Mouse (Mus musculus): ENCODE data around the gene Akap6. TPM values are rescaled to one million over a fixed set of nuclear protein-coding genes. Genes with fewer than 3 reads are reported as not detected.

The Akap6 gene
- polyA plus RNA-seq, 1 experiment from 2014 or later, result 0.11 TPM

DNA sequence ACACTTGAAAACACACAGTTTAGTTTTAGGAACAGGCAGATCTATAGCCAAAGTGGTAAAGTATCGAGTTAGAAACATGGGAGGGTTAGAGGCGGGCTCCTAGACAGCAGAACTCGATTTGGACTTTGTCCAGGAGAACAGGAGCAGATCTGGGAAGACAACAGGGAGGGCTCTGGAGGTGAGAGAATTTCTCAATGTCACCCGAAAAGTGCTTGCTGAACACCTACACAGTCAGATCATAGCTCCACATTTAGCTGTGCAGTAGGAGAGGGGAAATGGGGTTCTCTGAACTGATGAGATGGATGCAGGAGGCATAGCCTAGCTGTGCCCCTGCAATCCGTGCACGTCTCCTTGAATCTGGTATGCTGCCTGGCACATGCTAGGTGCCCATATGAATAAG, 315.4 kb downstream of the Akap6 start:
- Histone ChIP-seq H3K9me3 (replicated peaks; ENCODE audit: low read length) (no peaks in the 10 kb centered on the region), H3K9ac (ENCODE audit: low read depth, low read length) (no peak overlapping the region), H3K27ac (no peak overlapping the region), H3K4me3 (replicated peaks; ENCODE audit: low read depth, low read length) (no peak overlapping the region), H3K36me3 (ENCODE audit: insufficient read depth, low read length) (no peaks in the 10 kb centered on the region), H3K4me2 (ENCODE audit: low read length) (no peak overlapping the region), H3K27me3 (ENCODE audit: insufficient read depth, low read length) (no peaks in the 10 kb centered on the region), H3K4me1 (replicated peaks; ENCODE audit: insufficient read depth, low read length) (0 out of 2 replicates have a peak, but pooled peaks cover 4% of the 10 kb centered on the region)
- WGBS, result 82% methylated on average over 6 of the region's 6 CpGs
- no peak for TF ChIP-seq CTCF (IDR thresholded peaks at IDR 0.05; ENCODE audit: low read depth)
- ATAC-seq (replicated peaks; ENCODE audit: low FRiP score, low read depth), result no peak
- no peak for DNase-seq (ENCODE audit: low spot score)

DNA sequence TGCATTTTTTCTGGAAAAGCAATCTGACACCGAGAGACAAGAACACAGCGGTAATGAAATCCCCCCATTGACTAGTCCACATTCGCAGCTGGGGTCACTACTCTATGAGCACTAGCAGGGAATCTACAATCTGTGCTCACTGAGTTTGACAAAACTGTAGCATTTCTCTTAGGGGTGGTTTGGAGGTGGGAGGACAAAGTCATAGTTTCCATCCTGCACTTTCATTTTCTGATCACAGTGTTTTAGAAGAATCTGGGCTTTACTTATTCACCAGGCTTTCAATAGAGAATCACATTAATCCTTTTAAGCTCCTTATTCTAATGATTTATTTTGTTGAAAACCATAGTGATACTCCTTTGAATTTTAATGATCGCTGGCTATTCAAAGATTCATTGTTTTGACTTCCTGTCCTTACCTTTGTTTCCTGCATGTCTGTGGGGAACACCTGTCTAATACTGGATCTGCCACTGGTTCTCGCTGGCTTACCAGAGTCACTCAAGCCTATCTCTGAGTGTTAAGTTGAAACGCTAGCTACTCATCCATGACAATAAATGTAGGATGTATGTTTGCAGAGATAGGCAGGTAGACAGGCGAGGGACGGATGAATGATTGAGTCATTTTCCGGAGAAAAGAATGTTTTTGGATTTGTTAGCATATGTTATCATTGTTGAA, 325.5 kb downstream of the Akap6 start:
- no peaks in the 10 kb centered on the region for H3K36me3 ChIP-seq (ENCODE audit: insufficient read depth, low read length)
- 57% methylated on average over 9 of the region's 9 CpGs for WGBS
- H3K27ac ChIP-seq, result no peak overlapping the region
- H3K4me1 ChIP-seq (replicated peaks; ENCODE audit: insufficient read depth, low read length), result no peaks in the 10 kb centered on the region
- H3K4me2 ChIP-seq (ENCODE audit: low read length), result no peak overlapping the region
- H3K4me3 ChIP-seq (replicated peaks; ENCODE audit: low read depth, low read length), result no peak overlapping the region
- H3K27me3 ChIP-seq (ENCODE audit: insufficient read depth, low read length), result no peaks in the 10 kb centered on the region
- TF ChIP-seq CTCF (IDR thresholded peaks at IDR 0.05; ENCODE audit: low read depth), result no peak
- H3K9ac ChIP-seq (ENCODE audit: low read depth, low read length), result no peak overlapping the region
- ATAC-seq (replicated peaks; ENCODE audit: low FRiP score, low read depth) (no peak), DNase-seq (ENCODE audit: low spot score) (no peak)
- H3K9me3 ChIP-seq (replicated peaks; ENCODE audit: low read length), result no peaks in the 10 kb centered on the region

DNA sequence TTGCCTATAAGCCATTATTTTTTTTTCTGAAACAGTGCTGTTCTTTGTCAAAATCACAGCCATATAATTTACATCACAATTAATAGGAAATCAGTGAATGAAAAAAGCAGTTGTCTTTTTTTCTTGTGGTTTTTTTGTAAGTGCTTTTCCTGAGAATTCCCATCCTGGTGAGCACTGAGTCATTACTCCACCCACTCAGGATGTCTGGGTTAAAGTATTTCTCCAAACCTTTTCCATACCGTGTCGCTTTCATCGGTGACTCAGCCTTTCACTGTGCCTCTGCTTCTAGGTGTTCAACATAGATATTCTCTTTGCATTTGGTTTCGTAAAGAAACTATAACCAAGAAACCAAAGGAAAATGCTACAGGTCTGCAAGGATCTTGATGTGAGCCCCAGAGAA, 328.1 kb downstream of the Akap6 start:
- no peak for ATAC-seq (replicated peaks; ENCODE audit: low FRiP score, low read depth)
- Histone ChIP-seq H3K27me3 (ENCODE audit: insufficient read depth, low read length) (no peaks in the 10 kb centered on the region), H3K9ac (ENCODE audit: low read depth, low read length) (no peak overlapping the region), H3K4me3 (replicated peaks; ENCODE audit: low read depth, low read length) (no peak overlapping the region), H3K4me2 (ENCODE audit: low read length) (no peak overlapping the region), H3K36me3 (ENCODE audit: insufficient read depth, low read length) (no peaks in the 10 kb centered on the region), H3K27ac (no peak overlapping the region), H3K9me3 (replicated peaks; ENCODE audit: low read length) (no peaks in the 10 kb centered on the region), H3K4me1 (replicated peaks; ENCODE audit: insufficient read depth, low read length) (no peaks in the 10 kb centered on the region)
- DNase-seq (ENCODE audit: low spot score), result no peak
- TF ChIP-seq CTCF (IDR thresholded peaks at IDR 0.05; ENCODE audit: low read depth), result no peak
- 75% methylated on average over 4 of the region's 4 CpGs for WGBS

DNA sequence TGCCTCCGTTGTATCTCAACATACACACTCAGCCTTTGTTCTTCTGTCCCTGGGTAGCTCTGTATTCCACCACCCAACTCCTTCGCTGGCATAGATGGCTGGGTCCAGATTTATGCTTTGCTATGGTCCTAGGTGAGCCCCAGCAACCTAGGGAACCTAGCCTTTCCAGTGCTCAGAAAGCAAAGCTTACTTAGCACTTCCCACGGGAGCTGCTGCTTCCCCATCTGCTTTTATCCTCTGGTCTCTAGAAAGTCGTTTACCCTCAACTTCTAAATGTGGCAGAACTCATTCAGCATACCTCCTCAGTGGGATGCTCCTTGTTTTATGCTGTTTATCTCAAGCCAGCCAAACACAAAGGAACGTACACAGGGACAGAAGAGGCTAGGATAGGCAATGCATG, 329.7 kb downstream of the Akap6 start:
- no peak overlapping the region for H3K4me3 ChIP-seq (replicated peaks; ENCODE audit: low read depth, low read length)
- DNase-seq (ENCODE audit: low spot score) (no peak), ATAC-seq (replicated peaks; ENCODE audit: low FRiP score, low read depth) (no peak)
- no peak for TF ChIP-seq CTCF (IDR thresholded peaks at IDR 0.05; ENCODE audit: low read depth)
- 55% methylated on average over 5 of the region's 5 CpGs for WGBS
- H3K9ac ChIP-seq (ENCODE audit: low read depth, low read length), result no peak overlapping the region
- H3K27ac ChIP-seq, result no peak overlapping the region
- no peaks in the 10 kb centered on the region for H3K9me3 ChIP-seq (replicated peaks; ENCODE audit: low read length)
- H3K36me3 ChIP-seq (ENCODE audit: insufficient read depth, low read length), result no peaks in the 10 kb centered on the region
- H3K4me2 ChIP-seq (ENCODE audit: low read length), result no peak overlapping the region
- H3K27me3 ChIP-seq (ENCODE audit: insufficient read depth, low read length), result no peaks in the 10 kb centered on the region
- H3K4me1 ChIP-seq (replicated peaks; ENCODE audit: insufficient read depth, low read length), result 0 out of 2 replicates have a peak, but pooled peaks cover 5% of the 10 kb centered on the region

DNA sequence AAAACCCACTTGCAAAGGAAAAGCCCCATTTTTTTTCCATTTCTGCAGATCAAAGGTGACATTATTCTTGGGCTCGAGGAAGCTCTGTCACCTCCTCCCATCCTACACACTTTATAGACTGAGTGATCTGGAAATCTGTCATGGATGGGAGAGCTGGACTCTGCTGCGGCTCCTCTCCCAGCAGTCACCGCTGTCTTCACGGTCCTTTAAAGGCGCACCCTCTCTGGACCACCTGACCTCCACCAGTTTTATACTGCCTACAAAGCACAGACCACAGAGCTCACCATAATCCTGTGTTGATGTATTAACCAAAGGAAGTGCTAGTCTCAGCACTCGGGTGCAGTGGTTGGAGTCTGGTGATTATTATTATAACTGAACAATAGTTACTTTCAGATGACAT, 330.7 kb downstream of the Akap6 start:
- WGBS, result 45% methylated on average over 6 of the region's 6 CpGs
- Histone ChIP-seq H3K4me3 (replicated peaks; ENCODE audit: low read depth, low read length) (no peak overlapping the region), H3K9ac (ENCODE audit: low read depth, low read length) (no peak overlapping the region), H3K36me3 (ENCODE audit: insufficient read depth, low read length) (no peaks in the 10 kb centered on the region), H3K27ac (no peak overlapping the region), H3K4me2 (ENCODE audit: low read length) (no peak overlapping the region), H3K9me3 (replicated peaks; ENCODE audit: low read length) (no peaks in the 10 kb centered on the region), H3K4me1 (replicated peaks; ENCODE audit: insufficient read depth, low read length) (0 out of 2 replicates have a peak, but pooled peaks cover 5% of the 10 kb centered on the region), H3K27me3 (ENCODE audit: insufficient read depth, low read length) (no peaks in the 10 kb centered on the region)
- DNase-seq (ENCODE audit: low spot score) (no peak), ATAC-seq (replicated peaks; ENCODE audit: low FRiP score, low read depth) (peak; percentile 73; the same call in 1 of the 2 replicates)
- TF ChIP-seq CTCF (IDR thresholded peaks at IDR 0.05; ENCODE audit: low read depth), result no peak

DNA sequence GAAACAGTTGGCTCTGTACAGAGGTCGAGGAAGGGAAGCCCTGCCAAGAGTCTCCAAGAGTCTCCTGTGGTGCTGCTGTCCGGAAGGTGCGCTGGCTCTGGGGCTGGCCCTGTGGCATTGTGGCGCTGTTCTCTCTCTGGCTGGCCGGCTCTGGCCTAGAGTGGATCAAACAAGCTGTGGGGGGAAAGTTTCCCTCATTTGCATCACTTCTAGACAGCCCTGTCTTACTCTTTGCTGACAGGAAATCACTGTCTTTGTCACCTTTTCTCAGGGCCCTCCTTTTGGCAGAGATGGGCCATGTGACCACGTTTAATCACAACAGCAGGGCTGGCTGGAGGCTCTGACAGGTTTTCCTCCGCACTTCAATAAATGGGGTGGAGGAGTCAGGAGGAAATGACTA, 333.6 kb downstream of the Akap6 start:
- 10% methylated on average over 7 of the region's 7 CpGs for WGBS
- Histone ChIP-seq H3K27me3 (ENCODE audit: insufficient read depth, low read length) (no peaks in the 10 kb centered on the region), H3K9ac (ENCODE audit: low read depth, low read length) (no peak overlapping the region), H3K27ac (no peak overlapping the region), H3K4me3 (replicated peaks; ENCODE audit: low read depth, low read length) (no peak overlapping the region), H3K9me3 (replicated peaks; ENCODE audit: low read length) (no peaks in the 10 kb centered on the region), H3K36me3 (ENCODE audit: insufficient read depth, low read length) (no peaks in the 10 kb centered on the region), H3K4me1 (replicated peaks; ENCODE audit: insufficient read depth, low read length) (0 out of 2 replicates have a peak, but pooled peaks cover 5% of the 10 kb centered on the region), H3K4me2 (ENCODE audit: low read length) (no peak overlapping the region; the same call in 1 of the 2 replicates)
- DNase-seq (ENCODE audit: low spot score), result no peak
- TF ChIP-seq CTCF (IDR thresholded peaks at IDR 0.05; ENCODE audit: low read depth), result peak; percentile 26; the same call in 1 of the 2 replicates
- ATAC-seq (replicated peaks; ENCODE audit: low FRiP score, low read depth), result no peak
